Mouse (Mus musculus): Measurements from ENCODE around the gene Sap25.

GRCm38 (mm10) chr5:137630602-137631001 lies 10.5 kb upstream of the Sap25 start:
- TF ChIP-seq GATA1 (IDR thresholded peaks at IDR 0.05; ENCODE audit: borderline replicate concordance, low read length), result no peak
- TF ChIP-seq FLI1 (IDR thresholded peaks at IDR 0.05; ENCODE audit: low read length), result no peak
